Mouse (Mus musculus): ENCODE measurements at regions not wholly inside any gene's neighbourhood (a gene's known extent, or its start where the extent isn't known, plus 50 kb on each side); places are given as distances from the start of the nearest gene placed in this dataset.

GRCm38 (mm10) chr15:42311166-42311565 lies 2177.0 kb downstream of the 9330182O14Rik start:
- no peak for TF ChIP-seq CTCF (IDR thresholded peaks at IDR 0.05; ENCODE audit: low read depth)
- TF ChIP-seq EP300 (IDR thresholded peaks at IDR 0.05; ENCODE audit: low read depth): no peak
